Mouse (Mus musculus) MEL (cell line): Measurements from ENCODE around the gene Agpat1.

Experiments used
- CTCF ChIP-seq, 3 experiments: IDR thresholded peaks in 2 of 3; conservative IDR thresholded peaks in 1 of 3; 2 replicates each; pipeline ENCODE4 v1.5.1; 2011 to 2012; ENCODE audit warnings: low read length in 3 of 3, low read depth in 2 of 3, mild to moderate bottlenecking in 2 of 3, improper control_type of control experiment in 1 of 3, inconsistent platforms in 1 of 3, mixed read lengths in 1 of 3, moderate library complexity in 1 of 3; ENCODE audit not compliant: control insufficient read depth in 1 of 3, insufficient read depth in 1 of 3, poor library complexity in 1 of 3, severe bottlenecking in 1 of 3
- EP300 ChIP-seq, 2 experiments: IDR thresholded peaks; 2 replicates each; pipeline ENCODE4 v1.6.1; 2011; ENCODE audit warnings: improper control_type of control experiment in 2 of 2, low read length in 2 of 2, low read depth in 1 of 2, mild to moderate bottlenecking in 1 of 2
- POLR2A ChIP-seq, 2 experiments: IDR thresholded peaks; 2 replicates each; pipeline ENCODE4 v1.6.1; 2011 to 2012; ENCODE audit warnings: low read length in 2 of 2, mild to moderate bottlenecking in 2 of 2, control low read depth in 1 of 2, improper control_type of control experiment in 1 of 2, low read depth in 1 of 2, moderate library complexity in 1 of 2; ENCODE audit not compliant: control insufficient read depth in 1 of 2, insufficient read depth in 1 of 2, poor library complexity in 1 of 2
- POLR2AphosphoS5 ChIP-seq: IDR thresholded peaks from 2 replicates; pipeline ENCODE4 v1.6.1; 2012; ENCODE audit warnings: low read depth, borderline replicate concordance, mild to moderate bottlenecking, inconsistent platforms, low read length, moderate library complexity, mixed read lengths
- RAD21 ChIP-seq: IDR thresholded peaks from 2 replicates; pipeline ENCODE4 v1.6.1; 2011; ENCODE audit warnings: mild to moderate bottlenecking, low read depth, low read length, improper control_type of control experiment
- USF1 ChIP-seq: IDR thresholded peaks from 2 replicates; pipeline ENCODE4 v1.6.1; 2014; ENCODE audit warnings: low read depth, mild to moderate bottlenecking, inconsistent platforms, low read length, improper control_type of control experiment, moderate library complexity
- ZC3H11A ChIP-seq: IDR thresholded peaks from 2 replicates; pipeline ENCODE4 v1.6.1; 2012; ENCODE audit warnings: low read depth, mild to moderate bottlenecking, inconsistent platforms, low read length, improper control_type of control experiment

DNA sequence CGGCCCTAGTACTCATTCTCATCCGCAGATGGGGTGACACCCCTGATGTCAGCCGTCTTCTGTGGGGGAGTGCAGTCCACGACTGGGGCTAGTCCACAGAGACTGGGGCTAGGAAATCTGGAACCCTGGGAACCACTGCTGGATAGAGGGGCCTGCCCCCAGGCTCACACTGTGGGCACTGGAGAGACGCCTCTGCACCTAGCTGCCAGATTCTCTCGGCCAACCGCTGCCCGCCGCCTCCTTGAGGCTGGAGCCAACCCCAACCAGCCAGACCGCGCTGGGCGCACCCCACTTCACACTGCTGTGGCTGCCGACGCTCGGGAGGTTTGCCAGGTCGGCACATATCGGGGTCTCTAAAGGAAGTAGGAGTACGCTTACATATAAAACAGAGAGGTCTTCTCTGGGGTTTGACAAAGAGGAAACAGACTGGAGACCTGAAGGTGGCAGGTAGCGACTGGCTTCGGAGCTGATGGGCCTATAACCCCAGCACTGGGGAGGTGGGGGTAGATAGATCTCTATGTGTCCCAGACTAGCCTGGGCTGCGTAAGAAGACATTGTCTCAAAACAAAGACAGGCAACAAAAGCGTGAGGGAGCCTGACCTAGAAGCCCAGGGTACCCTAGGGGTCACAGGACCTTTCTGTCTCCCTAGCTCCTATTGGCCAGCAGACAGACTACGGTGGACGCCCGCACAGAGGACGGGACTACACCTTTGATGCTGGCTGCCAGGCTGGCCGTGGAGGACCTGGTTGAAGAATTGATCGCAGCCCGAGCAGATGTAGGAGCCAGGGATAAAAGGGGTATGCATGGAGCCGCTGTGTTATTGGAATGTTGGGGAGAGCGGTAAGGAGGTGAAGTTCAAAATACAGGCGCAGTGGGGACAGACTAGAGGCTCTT lies 17.9 kb upstream of the Agpat1 start:
- TF ChIP-seq POLR2A (IDR thresholded peaks at IDR 0.05; ENCODE audit: control insufficient read depth in 1 of 2, insufficient read depth in 1 of 2, low read depth in 1 of 2, low read length in 2 of 2, poor library complexity in 1 of 2) (no peak), POLR2AphosphoS5 (no peak), USF1 (no peak), ZC3H11A (no peak), CTCF (IDR thresholded peaks at IDR 0.05 in 2 of 3, conservative IDR thresholded peaks at IDR 0.05 in 1 of 3; ENCODE audit: control insufficient read depth in 1 of 3, insufficient read depth in 1 of 3, low read depth in 2 of 3, low read length in 3 of 3, poor library complexity in 1 of 3, severe bottlenecking in 1 of 3) (no peak), EP300 (IDR thresholded peaks at IDR 0.05; ENCODE audit: low read depth in 1 of 2, low read length in 2 of 2) (no peak), RAD21 (no peak)
